Mouse (Mus musculus) fibroblast of lung, adult 2 months (primary cell): ENCODE data around the gene Papola.

Experiments
- DNase-seq: peaks from one replicate; pipeline ENCODE4 v3.0.0-alpha.2; 2011; ENCODE audit warnings: low read depth

The Papola gene

GRCm38 (mm10) chr12:105863436-105863835, 78.9 kb downstream of the Papola start:
- no peak for DNase-seq

GRCm38 (mm10) chr12:105867646-105868045, 83.2 kb downstream of the Papola start:
- no peak for DNase-seq

GRCm38 (mm10) chr12:105869242-105869641, 84.7 kb downstream of the Papola start:
- DNase-seq: no peak

- DNase-seq: no peak
Measured at GRCm38 (mm10) chr12:105869696-105870095, 85.2 kb downstream of the Papola start.

GRCm38 (mm10) chr12:105873283-105873682, 88.8 kb downstream of the Papola start:
- DNase-seq: no peak

- DNase-seq: no peak
Measured at GRCm38 (mm10) chr12:105875112-105875511, 90.6 kb downstream of the Papola start.

- DNase-seq: peak; percentile 46
Measured at GRCm38 (mm10) chr12:105876521-105876920, 92.0 kb downstream of the Papola start.

GRCm38 (mm10) chr12:105876931-105877330, 92.4 kb downstream of the Papola start:
- peak; percentile 34 for DNase-seq

GRCm38 (mm10) chr12:105878746-105879145, 94.3 kb downstream of the Papola start:
- DNase-seq: no peak

GRCm38 (mm10) chr12:105883799-105884514, 99.5 kb downstream of the Papola start:
- no peak for DNase-seq

- no peak for DNase-seq
Measured at GRCm38 (mm10) chr12:105884515-105885323, 100.2 kb downstream of the Papola start.
